Mouse (Mus musculus) MEL (cell line): ENCODE results near the gene Fbxw4.

Experiments
- CTCF ChIP-seq, 3 experiments: IDR thresholded peaks in 2 of 3; conservative IDR thresholded peaks in 1 of 3; 2 replicates each; pipeline ENCODE4 v1.5.1; 2011 to 2012; ENCODE audit warnings: low read length in 3 of 3, low read depth in 2 of 3, mild to moderate bottlenecking in 2 of 3, improper control_type of control experiment in 1 of 3, inconsistent platforms in 1 of 3, mixed read lengths in 1 of 3, moderate library complexity in 1 of 3; ENCODE audit not compliant: control insufficient read depth in 1 of 3, insufficient read depth in 1 of 3, poor library complexity in 1 of 3, severe bottlenecking in 1 of 3
- MYB ChIP-seq: IDR thresholded peaks from 2 replicates; pipeline ENCODE4 v1.6.1; 2011; ENCODE audit warnings: mild to moderate bottlenecking, low read depth, low read length, improper control_type of control experiment
- POLR2A ChIP-seq, 2 experiments: IDR thresholded peaks; 2 replicates each; pipeline ENCODE4 v1.6.1; 2011 to 2012; ENCODE audit warnings: low read length in 2 of 2, mild to moderate bottlenecking in 2 of 2, control low read depth in 1 of 2, improper control_type of control experiment in 1 of 2, low read depth in 1 of 2, moderate library complexity in 1 of 2; ENCODE audit not compliant: control insufficient read depth in 1 of 2, insufficient read depth in 1 of 2, poor library complexity in 1 of 2

- TF ChIP-seq CTCF (IDR thresholded peaks at IDR 0.05 in 2 of 3, conservative IDR thresholded peaks at IDR 0.05 in 1 of 3; ENCODE audit: control insufficient read depth in 1 of 3, insufficient read depth in 1 of 3, low read depth in 2 of 3, low read length in 3 of 3, poor library complexity in 1 of 3, severe bottlenecking in 1 of 3) (no peak), POLR2A (IDR thresholded peaks at IDR 0.05; ENCODE audit: control insufficient read depth in 1 of 2, insufficient read depth in 1 of 2, low read depth in 1 of 2, low read length in 2 of 2, poor library complexity in 1 of 2) (no peak), MYB (no peak)
These were observed 6.1 kb downstream of the Fbxw4 start for GRCm38 (mm10) chr19:45653986-45654385.
